Mouse (Mus musculus) cerebellum, adult 2 months (tissue): ENCODE measurements around the gene Baiap2. TPM values are rescaled to one million over a fixed set of nuclear protein-coding genes. Genes with fewer than 3 reads are reported as not detected.

ENCODE experiments used
- DNase-seq, 2 experiments: peaks; one replicate each; pipeline ENCODE4 v3.0.0; 2021
- H3K27ac ChIP-seq: fragments of 200-500 bp; 2 replicates; pipeline ENCODE4 v1.5.1; 2012; ENCODE audit warnings: low read length, control low read depth, inconsistent platforms; ENCODE audit not compliant: insufficient read depth
- H3K27me3 ChIP-seq: fragments of 200-500 bp; 2 replicates; pipeline ENCODE4 v1.6.1; 2012; ENCODE audit warnings: inconsistent platforms, mild to moderate bottlenecking, low read length, moderate library complexity; ENCODE audit not compliant: control insufficient read depth, insufficient read depth
- H3K4me1 ChIP-seq: fragments of 200-500 bp; 2 replicates; pipeline ENCODE4 v1.6.1; 2011; ENCODE audit warnings: low read length; ENCODE audit not compliant: control insufficient read depth, insufficient read depth
- H3K4me3 ChIP-seq: fragments of 200-500 bp; replicated peaks from 2 replicates; pipeline ENCODE3; 2011; ENCODE audit warnings: mild to moderate bottlenecking, low read depth, low read length, control low read depth; ENCODE audit not compliant: insufficient read depth
- CTCF ChIP-seq: fragments of 200-500 bp; IDR thresholded peaks from 2 replicates; pipeline ENCODE4 v1.5.1; 2011; ENCODE audit warnings: low read depth, mild to moderate bottlenecking, control low read depth, low read length, moderate library complexity, borderline replicate concordance; ENCODE audit not compliant: insufficient read depth
- POLR2A ChIP-seq: fragments of 200-500 bp; IDR thresholded peaks from 2 replicates; pipeline ENCODE4 v1.6.1; 2011; ENCODE audit warnings: low read length, control low read depth, borderline replicate concordance; ENCODE audit not compliant: insufficient read depth
- WGBS: fragments of 180-500 bp; shearing (Covaris S2); methylation state at CpG from one replicate; pipeline ENCODE4 v1.1.7; 2018; 5-methylcytosine and 5-hydroxymethylcytosine counted together
- polyA plus RNA-seq: library from polyadenylated mRNA; depleted of rRNA; stranded (reverse); fragments of >200 nt; gene quantifications from 2 replicates; pipeline ENCODE4 v1.2.3, GENCODE M21; 2012

Baiap2 gene
- polyA plus RNA-seq, 1 experiment = 116 TPM

DNA sequence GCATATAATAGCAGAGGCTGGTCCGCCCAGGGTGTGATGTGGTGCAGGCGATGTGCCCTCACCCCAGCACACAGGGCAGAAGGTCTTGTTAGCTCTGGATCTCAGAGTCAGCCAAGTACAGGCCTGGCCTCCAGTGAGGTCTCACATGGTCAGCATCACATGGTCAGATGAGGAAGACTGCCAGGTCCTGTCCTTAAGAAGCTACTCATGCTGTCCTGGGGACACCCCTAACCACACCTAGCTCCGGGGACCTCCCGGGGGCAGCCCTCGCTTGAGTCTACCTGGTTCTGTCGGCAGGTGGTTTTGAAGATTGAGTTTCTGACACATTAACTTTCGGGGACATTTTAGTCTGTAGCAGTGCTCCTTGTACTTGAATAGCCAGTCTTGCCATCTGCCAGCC lies 45.8 kb downstream of the Baiap2 start:
- 52% methylated on average over 7 of the region's 7 CpGs for WGBS
- no peaks in the 10 kb centered on the region for H3K27me3 ChIP-seq
- TF ChIP-seq POLR2A = no peak
- peak; percentile 46 to 54 for DNase-seq
- H3K4me1 ChIP-seq = peaks cover 38% of the 10 kb centered on the region
- no peak overlapping the region for H3K4me3 ChIP-seq
- H3K27ac ChIP-seq = no peak overlapping the region

GRCm38 (mm10) chr11:119989115-119989564 lies 46.6 kb downstream of the Baiap2 start:
- Histone ChIP-seq H3K27me3 (no peaks in the 10 kb centered on the region), H3K27ac (no peak overlapping the region), H3K4me1 (peaks cover 35% of the 10 kb centered on the region), H3K4me3 (no peak overlapping the region)
- peak in 1 of 2 experiments; percentile 40 for DNase-seq
- 30% methylated on average over 10 of the region's 10 CpGs for WGBS
- no peak for TF ChIP-seq CTCF
- TF ChIP-seq POLR2A = no peak

GRCm38 (mm10) chr11:119990658-119991337 lies 48.2 kb downstream of the Baiap2 start:
- WGBS = 44% methylated on average over 10 of the region's 10 CpGs
- Histone ChIP-seq H3K27ac (no peak overlapping the region), H3K27me3 (no peaks in the 10 kb centered on the region), H3K4me3 (no peak overlapping the region), H3K4me1 (peaks cover 35% of the 10 kb centered on the region)
- TF ChIP-seq CTCF (no peak), POLR2A (no peak)
- DNase-seq = no peak

- no peak overlapping the region for H3K4me3 ChIP-seq
- no peak for TF ChIP-seq POLR2A
- TF ChIP-seq CTCF = peak; percentile 85
- no peaks in the 10 kb centered on the region for H3K27me3 ChIP-seq
- WGBS = 20% methylated on average over 10 of the region's 10 CpGs
- DNase-seq = peak; percentile 79 to 86
- H3K4me1 ChIP-seq = peaks cover 36% of the 10 kb centered on the region
- H3K27ac ChIP-seq = no peak overlapping the region
Observed at GRCm38 (mm10) chr11:119991338-119991678, 48.7 kb downstream of the Baiap2 start.

DNA sequence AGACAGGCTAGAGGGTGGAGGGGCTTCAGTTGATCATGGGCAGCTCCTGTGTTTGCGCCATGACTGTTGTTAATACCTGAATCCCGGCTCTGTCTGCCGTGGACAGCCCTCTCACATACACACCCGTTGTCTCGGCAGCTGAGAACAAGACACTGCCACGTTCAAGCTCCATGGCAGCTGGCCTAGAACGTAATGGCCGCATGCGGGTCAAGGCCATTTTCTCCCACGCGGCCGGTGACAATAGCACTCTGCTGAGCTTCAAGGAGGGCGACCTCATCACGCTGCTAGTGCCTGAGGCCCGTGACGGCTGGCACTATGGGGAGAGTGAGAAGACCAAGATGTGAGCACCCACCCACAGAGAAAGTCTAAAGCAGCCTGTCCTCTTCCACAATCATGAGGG lies 54.8 kb downstream of the Baiap2 start:
- Histone ChIP-seq H3K4me1 (peaks cover 7% of the 10 kb centered on the region), H3K27me3 (no peaks in the 10 kb centered on the region), H3K4me3 (no peak overlapping the region), H3K27ac (no peak overlapping the region)
- no peak for DNase-seq
- WGBS = 73% methylated on average over 16 of the region's 16 CpGs
- TF ChIP-seq CTCF (no peak), POLR2A (no peak)

DNA sequence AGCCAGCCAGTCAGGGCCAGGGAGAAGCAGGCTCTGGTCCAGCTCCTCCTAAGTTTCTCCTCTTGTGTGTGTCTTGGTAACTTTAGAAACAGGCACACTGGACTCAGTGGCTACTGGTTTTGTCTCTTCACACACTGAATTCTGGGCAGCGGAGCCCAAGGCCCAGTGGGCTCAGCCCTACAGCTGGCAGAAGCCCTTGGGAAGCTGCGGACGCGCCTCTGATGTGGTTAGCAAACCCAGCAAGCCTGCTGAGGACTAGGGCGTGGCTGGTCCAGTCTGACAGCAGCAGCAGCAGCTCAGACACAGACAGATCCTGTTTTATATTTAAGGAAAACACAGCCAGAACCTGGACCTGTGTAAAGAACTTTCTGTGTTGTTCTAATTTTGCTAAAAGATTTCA lies 59.5 kb downstream of the Baiap2 start:
- Histone ChIP-seq H3K4me1 (peaks cover 38% of the 10 kb centered on the region), H3K4me3 (no peak overlapping the region), H3K27ac (no peak overlapping the region), H3K27me3 (no peaks in the 10 kb centered on the region)
- 79% methylated on average over 5 of the region's 5 CpGs for WGBS
- TF ChIP-seq CTCF = no peak
- TF ChIP-seq POLR2A = no peak
- DNase-seq = peak in 1 of 2 experiments; percentile 25

DNA sequence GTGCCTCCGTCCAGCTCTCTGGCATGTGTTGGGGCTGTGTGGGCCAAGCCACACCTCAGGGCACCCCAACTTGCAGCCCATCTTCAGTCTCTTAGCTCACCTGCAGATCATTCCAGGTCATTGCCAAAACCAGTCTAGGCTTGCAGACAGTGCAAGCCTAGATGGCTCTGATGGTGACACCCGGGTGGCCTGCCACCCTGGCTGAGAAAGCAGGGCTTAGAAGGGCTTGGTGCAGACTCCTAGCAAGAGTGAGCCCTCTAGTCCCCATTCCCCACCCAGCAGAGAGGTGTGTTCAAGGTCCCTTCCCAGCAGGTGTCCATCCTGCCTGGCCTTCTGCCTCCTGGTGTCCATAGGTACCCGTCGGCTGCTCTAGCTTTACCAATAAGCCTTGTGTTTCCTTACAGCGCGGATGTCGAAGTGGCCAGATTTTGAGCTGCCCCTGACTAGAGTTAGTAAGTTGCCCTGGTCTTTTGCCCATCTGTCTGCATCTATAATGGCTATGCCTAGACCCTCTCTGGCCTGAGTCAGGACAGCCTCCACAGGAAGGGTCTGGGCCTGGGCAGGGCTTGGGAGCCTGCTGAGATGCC lies 60.2 kb downstream of the Baiap2 start:
- H3K4me3 ChIP-seq = no peak overlapping the region
- DNase-seq = peak; percentile 49 to 51
- TF ChIP-seq CTCF (no peak), POLR2A (no peak)
- no peak overlapping the region for H3K27ac ChIP-seq
- WGBS = 52% methylated on average over 7 of the region's 7 CpGs
- H3K4me1 ChIP-seq = peaks cover 38% of the 10 kb centered on the region
- no peaks in the 10 kb centered on the region for H3K27me3 ChIP-seq
